Comparison of ENCODE assay signal across 10 mouse cellular contexts in the genomic region with DNA sequence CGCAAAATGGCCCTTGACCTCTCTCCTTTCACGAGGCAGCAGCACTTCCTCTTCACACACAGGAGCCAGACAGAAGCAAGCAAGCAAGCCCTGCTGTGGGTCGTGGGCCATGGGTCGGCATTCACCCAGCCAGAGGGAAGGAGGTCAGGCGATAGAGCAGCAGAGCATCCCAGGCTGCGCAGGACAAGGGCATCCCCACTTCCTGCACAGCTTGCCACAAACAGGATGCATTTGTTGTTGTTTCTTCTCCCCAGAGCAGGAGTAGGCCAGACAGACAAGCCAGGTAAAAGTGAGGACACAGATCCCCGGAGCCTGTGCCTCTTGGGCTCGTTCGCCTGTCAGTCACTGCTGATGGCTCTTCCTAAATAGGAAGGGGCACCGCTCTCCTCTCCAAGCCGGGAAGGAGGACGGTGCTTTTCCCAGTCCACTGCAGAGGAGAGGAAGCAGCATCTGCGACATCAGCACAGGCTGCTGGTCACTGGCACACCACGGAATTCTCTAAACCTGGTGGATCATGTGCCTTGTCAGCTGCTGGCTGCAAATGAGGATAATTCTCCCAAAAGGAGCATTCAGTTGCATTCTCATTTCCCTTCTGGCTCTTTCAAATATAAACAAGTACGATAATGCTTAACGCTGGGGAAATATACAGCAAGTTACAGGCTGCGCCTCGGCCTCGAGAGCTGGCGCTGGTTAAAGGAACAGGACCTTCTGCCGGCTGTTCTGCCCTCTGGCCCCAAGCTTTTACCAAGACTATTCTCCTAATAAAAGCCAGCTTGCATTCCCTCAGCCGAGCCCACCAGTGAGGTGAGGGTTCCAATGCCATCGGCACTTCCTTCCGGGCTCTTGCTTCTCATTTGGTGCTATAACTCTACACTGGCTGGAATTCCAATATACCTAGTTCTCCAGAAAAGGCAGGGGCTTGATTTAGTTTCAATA.
DNase-seq lines count a peak whose midpoint lies in the region; ATAC-seq and TF ChIP-seq lines count a peak whose summit lies in the region.
"Had no signal": no experiment of that assay in that cellular context is flagged by ENCODE, and none has a peak within 500 bp of the region (broad histone marks: within the 10 kb centered on the region; RNA-seq: fewer than 3 reads in every experiment).

No protein-coding gene starts in this region.

- H3K36me3 ChIP-seq in forebrain, embryonic 12.5 days (replicated peaks): peaks cover 4% of the 10 kb centered on the region; the same call in 1 of the 2 replicates
- no peaks in the 10 kb centered on the region; the same call in 1 of the 2 replicates for H3K36me3 ChIP-seq in forebrain, embryonic 14.5 days (ENCODE audit: control insufficient read depth, insufficient read depth, low read length)
- H3K36me3 ChIP-seq in lung, embryonic 15.5 days: peaks cover 3% of the 10 kb centered on the region; the same call in 1 of the 2 replicates
- H3K36me3 ChIP-seq in hindbrain, postnatal 0 days (ENCODE audit: insufficient read depth, low read length): no peaks in the 10 kb centered on the region
- no peaks in the 10 kb centered on the region for H3K36me3 ChIP-seq in neural tube, embryonic 14.5 days (ENCODE audit: control insufficient read depth, insufficient read depth, low read length)

- 63% methylated on average over 24 of the region's 24 CpGs for WGBS in forebrain, embryonic 12.5 days
- WGBS in forebrain, embryonic 14.5 days: 76% methylated on average over 24 of the region's 24 CpGs
- WGBS in lung, embryonic 15.5 days: 32% methylated on average over 24 of the region's 24 CpGs
- WGBS in hindbrain, postnatal 0 days: 40% methylated on average over 24 of the region's 24 CpGs
- 41% methylated on average over 24 of the region's 24 CpGs for WGBS in neural tube, embryonic 14.5 days

- no peak for ATAC-seq in forebrain, embryonic 12.5 days (ENCODE audit: low FRiP score)
- no peak for ATAC-seq in forebrain, embryonic 14.5 days
- ATAC-seq in lung, embryonic 15.5 days (ENCODE audit: borderline replicate concordance, extremely low read depth, low FRiP score, low TSS enrichment): peak; percentile 56; the same call in 1 of the 2 replicates
- peak; percentile 60 for ATAC-seq in hindbrain, postnatal 0 days
- ATAC-seq in neural tube, embryonic 14.5 days (ENCODE audit: low read depth): no peak
- no peak for ATAC-seq in activated CD4-positive, CD25-positive, alpha-beta regulatory T cell, adult 4 months

- peak overlapping the region; percentile 2; the same call in 1 of the 2 replicates for H3K27ac ChIP-seq in forebrain, embryonic 12.5 days
- H3K27ac ChIP-seq in forebrain, embryonic 14.5 days (ENCODE audit: low read depth, low read length): no peak overlapping the region; the same call in 1 of the 2 replicates
- H3K27ac ChIP-seq in lung, embryonic 15.5 days: peak overlapping the region; percentile 60
- H3K27ac ChIP-seq in hindbrain, postnatal 0 days: 0 out of 2 replicates have a peak overlapping the region, but pooled peaks have one; percentile 20
- H3K27ac ChIP-seq in neural tube, embryonic 14.5 days (ENCODE audit: low read depth, low read length): peak overlapping the region; percentile 67
- H3K27ac ChIP-seq: liver, embryonic 15.5 days had no signal

- TF ChIP-seq CTCF in hindbrain, postnatal 0 days (IDR thresholded peaks at IDR 0.05; ENCODE audit: low read depth): no peak

- no peak overlapping the region for H3K9ac ChIP-seq in forebrain, embryonic 12.5 days
- no peak overlapping the region for H3K9ac ChIP-seq in forebrain, embryonic 14.5 days (ENCODE audit: low read length)
- H3K9ac ChIP-seq in lung, embryonic 15.5 days: no peak overlapping the region
- 0 out of 2 replicates have a peak overlapping the region, but pooled peaks have one; percentile 5 for H3K9ac ChIP-seq in hindbrain, postnatal 0 days (replicated peaks; ENCODE audit: low read length)
- H3K9ac ChIP-seq in neural tube, embryonic 14.5 days (replicated peaks; ENCODE audit: low read depth, low read length): peak overlapping the region; percentile 21; the same call in 1 of the 2 replicates
- H3K9ac ChIP-seq: liver, embryonic 15.5 days had no signal

- H3K9me3 ChIP-seq in forebrain, embryonic 12.5 days: no peaks in the 10 kb centered on the region
- no peaks in the 10 kb centered on the region for H3K9me3 ChIP-seq in forebrain, embryonic 14.5 days (replicated peaks; ENCODE audit: control insufficient read depth, low read length)
- H3K9me3 ChIP-seq in lung, embryonic 15.5 days: no peaks in the 10 kb centered on the region
- H3K9me3 ChIP-seq in hindbrain, postnatal 0 days (ENCODE audit: low read length): no peaks in the 10 kb centered on the region
- no peaks in the 10 kb centered on the region for H3K9me3 ChIP-seq in neural tube, embryonic 14.5 days (ENCODE audit: control insufficient read depth, low read length)
- H3K9me3 ChIP-seq: liver, embryonic 15.5 days had no signal

- H3K27me3 ChIP-seq in forebrain, embryonic 12.5 days: no peaks in the 10 kb centered on the region
- H3K27me3 ChIP-seq in forebrain, embryonic 14.5 days (replicated peaks; ENCODE audit: control insufficient read depth, insufficient read depth, low read length): no peaks in the 10 kb centered on the region
- no peaks in the 10 kb centered on the region for H3K27me3 ChIP-seq in lung, embryonic 15.5 days
- no peaks in the 10 kb centered on the region for H3K27me3 ChIP-seq in hindbrain, postnatal 0 days (ENCODE audit: insufficient read depth, low read length)
- H3K27me3 ChIP-seq in neural tube, embryonic 14.5 days (ENCODE audit: control insufficient read depth, insufficient read depth, low read length): no peaks in the 10 kb centered on the region
- H3K27me3 ChIP-seq: liver, embryonic 15.5 days had no signal

- no peak for DNase-seq in forebrain, embryonic 14.5 days (ENCODE audit: low spot score)
- no peak for DNase-seq in lung, postnatal 25 days (ENCODE audit: low spot score)
- peak; percentile 32 for DNase-seq in hindbrain, postnatal 0 days (ENCODE audit: low spot score)
- DNase-seq in adrenal gland, adult 18-20 months (ENCODE audit: low spot score in 2 of 2): no peak
- DNase-seq: thymus, postnatal 36 days had no signal

- no peak overlapping the region for H3K4me3 ChIP-seq in forebrain, embryonic 12.5 days (replicated peaks)
- no peak overlapping the region for H3K4me3 ChIP-seq in forebrain, embryonic 14.5 days (ENCODE audit: low read depth, low read length)
- H3K4me3 ChIP-seq in lung, embryonic 15.5 days: no peak overlapping the region
- H3K4me3 ChIP-seq in hindbrain, postnatal 0 days (ENCODE audit: low read length): no peak overlapping the region
- no peak overlapping the region for H3K4me3 ChIP-seq in neural tube, embryonic 14.5 days (ENCODE audit: low read depth, low read length)
- H3K4me3 ChIP-seq: liver, embryonic 15.5 days had no signal

- H3K4me1 ChIP-seq in forebrain, embryonic 12.5 days: peaks cover 55% of the 10 kb centered on the region
- peaks cover 13% of the 10 kb centered on the region; the same call in 1 of the 2 replicates for H3K4me1 ChIP-seq in forebrain, embryonic 14.5 days (ENCODE audit: control insufficient read depth, insufficient read depth, low read length)
- H3K4me1 ChIP-seq in lung, embryonic 15.5 days: peaks cover 34% of the 10 kb centered on the region
- peaks cover 14% of the 10 kb centered on the region; the same call in 1 of the 2 replicates for H3K4me1 ChIP-seq in hindbrain, postnatal 0 days (ENCODE audit: insufficient read depth, low read length)
- H3K4me1 ChIP-seq in neural tube, embryonic 14.5 days (ENCODE audit: control insufficient read depth, insufficient read depth, low read length): peaks cover 57% of the 10 kb centered on the region
- H3K4me1 ChIP-seq: liver, embryonic 15.5 days had no signal

- no peak overlapping the region for H3K4me2 ChIP-seq in forebrain, embryonic 12.5 days
- H3K4me2 ChIP-seq in forebrain, embryonic 14.5 days (ENCODE audit: low read length): no peak overlapping the region
- H3K4me2 ChIP-seq in lung, embryonic 15.5 days: peak overlapping the region; percentile 9; the same call in 1 of the 2 replicates
- no peak overlapping the region for H3K4me2 ChIP-seq in hindbrain, postnatal 0 days (ENCODE audit: low read depth, low read length)
- H3K4me2 ChIP-seq in neural tube, embryonic 14.5 days (ENCODE audit: low read depth, low read length): no peak overlapping the region
- H3K4me2 ChIP-seq: liver, embryonic 15.5 days had no signal

Comparison
In these comparisons a context has a peak if more than half of its experiments do, and no peak if none do; other contexts are left out.
1. ATAC-seq: peak in lung, embryonic 15.5 days (single experiment) and hindbrain, postnatal 0 days (single experiment); none in forebrain, embryonic 12.5 days (single experiment), forebrain, embryonic 14.5 days (single experiment), neural tube, embryonic 14.5 days (single experiment) and activated CD4-positive, CD25-positive, alpha-beta regulatory T cell, adult 4 months (single experiment).
2. H3K9ac ChIP-seq: peak in hindbrain, postnatal 0 days (single experiment) and neural tube, embryonic 14.5 days (single experiment); none in forebrain, embryonic 12.5 days (single experiment), forebrain, embryonic 14.5 days (single experiment) and lung, embryonic 15.5 days (single experiment).